Mouse (Mus musculus): ENCODE data around the gene Ropn1l.

DNA sequence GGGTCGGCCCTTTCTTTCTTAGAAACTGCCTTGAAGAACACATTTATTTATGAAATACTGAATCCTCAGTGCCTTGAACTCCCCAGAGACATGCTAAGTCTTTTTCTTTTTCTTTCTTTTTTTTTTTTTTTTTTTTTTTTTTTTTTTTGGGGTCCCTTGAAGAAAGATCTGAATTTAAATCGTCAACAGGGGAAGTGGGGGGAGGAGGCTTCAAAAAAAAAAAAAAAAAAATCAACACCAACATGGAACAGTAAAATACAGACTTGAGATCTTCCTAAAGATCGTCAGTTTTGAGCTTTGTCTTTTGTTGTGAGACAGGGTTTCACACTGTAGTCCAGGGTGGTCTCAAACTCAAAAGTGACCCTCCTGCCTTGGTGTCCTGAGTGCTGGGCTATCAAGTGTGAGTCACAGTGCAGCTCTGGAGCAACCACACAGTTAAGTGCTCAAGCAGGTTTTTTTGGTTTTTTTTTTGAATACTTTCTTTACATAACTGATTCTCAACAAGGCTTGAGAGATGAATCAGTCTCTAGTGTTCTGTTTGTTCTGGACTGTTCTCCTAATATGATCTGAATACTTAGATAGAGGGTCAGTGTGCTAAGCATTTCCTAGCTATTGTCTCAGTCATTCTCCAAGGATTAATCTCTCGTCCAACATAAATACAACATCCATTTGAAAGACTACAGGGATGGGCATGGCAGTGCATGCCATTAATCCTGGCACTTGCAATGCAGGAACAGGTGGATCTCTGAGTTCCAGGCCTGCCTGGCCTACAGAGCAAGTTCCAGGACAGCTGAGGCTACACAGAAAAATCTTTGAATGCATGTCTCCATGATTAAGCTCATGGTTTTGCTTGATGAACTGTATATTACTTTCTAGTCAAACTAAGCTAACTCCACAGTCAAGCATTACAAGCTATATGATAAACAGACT lies 19.4 kb upstream of the Ropn1l start:
- TF ChIP-seq NANOG (IDR thresholded peaks at IDR 0.05; ENCODE audit: borderline replicate concordance, low read length), result no peak
- TF ChIP-seq CTCF (conservative IDR thresholded peaks at IDR 0.05; ENCODE audit: low read length), result no peak
